Mouse (Mus musculus) small intestine, adult 2 months (tissue): ENCODE data around the gene Elmo1. TPM values are rescaled to one million over a fixed set of nuclear protein-coding genes. Genes with fewer than 3 reads are reported as not detected.

Source experiments
- H3K27ac ChIP-seq: fragments of 200-500 bp; 2 replicates; pipeline ENCODE4 v1.5.1; 2012; ENCODE audit warnings: low read depth, low read length, control low read depth, inconsistent platforms; ENCODE audit not compliant: insufficient read depth
- H3K27me3 ChIP-seq: fragments of 200-500 bp; 2 replicates; pipeline ENCODE4 v1.6.1; 2012; ENCODE audit warnings: mild to moderate bottlenecking, moderate library complexity, low read length, inconsistent platforms; ENCODE audit not compliant: control insufficient read depth, insufficient read depth
- H3K36me3 ChIP-seq: fragments of 200-500 bp; 2 replicates; pipeline ENCODE4 v1.6.1; 2012; ENCODE audit warnings: mild to moderate bottlenecking, low read length, control low read depth, inconsistent platforms; ENCODE audit not compliant: control insufficient read depth, insufficient read depth
- H3K4me1 ChIP-seq: fragments of 200-500 bp; 2 replicates; pipeline ENCODE4 v1.6.1; 2012; ENCODE audit warnings: low read length, inconsistent platforms, mixed read lengths; ENCODE audit not compliant: control insufficient read depth, insufficient read depth, insufficient read length
- H3K4me3 ChIP-seq: fragments of 200-500 bp; 2 replicates; pipeline ENCODE4 v1.5.1; 2012; ENCODE audit warnings: low read depth, mild to moderate bottlenecking, control low read depth, inconsistent platforms, low read length, moderate library complexity
- CTCF ChIP-seq: fragments of 200-500 bp; IDR thresholded peaks from 2 replicates; pipeline ENCODE4 v1.5.1; 2012; ENCODE audit warnings: low read depth, mild to moderate bottlenecking, control low read depth, inconsistent platforms, low read length, moderate library complexity, mixed read lengths; ENCODE audit not compliant: insufficient replicate concordance, insufficient read length; ENCODE audit errors: extremely low read depth
- POLR2A ChIP-seq: fragments of 200-500 bp; IDR thresholded peaks from 2 replicates; pipeline ENCODE4 v1.6.1; 2012; ENCODE audit warnings: low read depth, mild to moderate bottlenecking, control low read depth, inconsistent platforms, low read length, moderate library complexity
- WGBS: fragments of 180-500 bp; shearing (Covaris S2); methylation state at CpG from one replicate; pipeline ENCODE4 v1.1.7; 2018; 5-methylcytosine and 5-hydroxymethylcytosine counted together
- polyA plus RNA-seq: library from polyadenylated mRNA; depleted of rRNA; stranded (reverse); fragments of >200 nt; gene quantifications from 2 replicates; pipeline ENCODE4 v1.2.3, GENCODE M21; 2012

The Elmo1 gene
- polyA plus RNA-seq, 1 experiment: 23.8 TPM

DNA sequence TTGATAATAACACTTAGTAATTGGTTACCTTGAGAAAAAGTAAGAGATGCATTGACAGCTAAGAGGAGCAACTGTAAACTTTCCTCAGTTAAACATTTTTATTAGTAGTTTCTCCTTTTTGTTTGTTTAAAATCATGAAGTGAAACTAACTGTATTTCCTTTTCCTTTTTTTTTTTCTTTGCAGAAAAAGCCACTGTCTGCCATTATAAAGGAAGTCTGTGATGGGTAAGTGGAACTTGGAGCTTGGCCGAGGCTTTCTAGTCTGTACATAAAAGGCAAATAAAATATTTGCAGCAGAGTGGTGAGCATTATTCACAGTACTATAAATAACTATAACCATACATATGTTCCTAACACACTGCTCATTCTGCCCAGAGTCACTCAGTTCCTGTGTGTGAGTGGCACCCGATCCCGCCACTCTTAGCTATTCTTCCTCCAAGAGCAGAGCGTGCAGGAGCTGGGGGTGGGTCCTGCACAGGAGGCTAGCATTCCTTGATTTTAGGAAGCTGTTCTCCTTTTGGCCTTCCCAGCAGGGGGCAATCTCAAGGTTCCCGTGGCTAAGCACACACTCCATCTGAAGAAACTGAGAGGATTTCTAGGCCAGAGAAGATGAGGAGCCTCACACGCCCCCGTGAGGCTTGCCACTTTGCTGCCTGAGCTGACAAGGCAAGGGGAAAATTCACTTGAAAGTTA is 117.7 kb downstream of the Elmo1 start:
- Histone ChIP-seq H3K36me3 (peaks cover 4% of the 10 kb centered on the region), H3K4me1 (0 out of 2 replicates have a peak, but pooled peaks cover 1% of the 10 kb centered on the region), H3K27me3 (no peaks in the 10 kb centered on the region), H3K27ac (peak overlapping the region; percentile 13; the same call in 1 of the 2 replicates), H3K4me3 (no peak overlapping the region)
- 66% methylated on average over 7 of the region's 7 CpGs for WGBS
- peak; percentile 23; the same call in 1 of the 2 replicates for TF ChIP-seq CTCF
- no peak for TF ChIP-seq POLR2A

DNA sequence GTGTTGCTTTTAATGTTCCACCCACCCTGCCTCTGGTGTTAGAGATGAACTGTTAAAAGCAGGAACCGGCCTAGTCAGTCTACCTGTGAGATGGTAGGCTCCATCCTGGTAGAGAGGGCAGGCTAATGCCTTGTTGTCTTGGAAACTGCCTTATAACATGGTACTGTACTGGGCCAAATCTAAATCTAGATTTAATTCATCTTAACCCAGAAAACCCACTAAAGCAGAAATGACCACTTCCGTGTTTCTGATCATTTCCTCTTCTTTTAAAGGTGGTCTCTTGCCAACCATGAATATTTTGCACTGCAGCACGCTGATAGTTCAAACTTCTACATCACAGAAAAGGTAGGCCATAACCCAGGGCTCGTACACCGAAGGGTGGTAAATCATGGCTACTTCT is 118.5 kb downstream of the Elmo1 start:
- Histone ChIP-seq H3K27ac (no peak overlapping the region), H3K27me3 (no peaks in the 10 kb centered on the region), H3K4me3 (no peak overlapping the region), H3K4me1 (peaks cover 1% of the 10 kb centered on the region; the same call in 1 of the 2 replicates), H3K36me3 (peaks cover 4% of the 10 kb centered on the region)
- TF ChIP-seq POLR2A: no peak
- TF ChIP-seq CTCF: no peak
- WGBS: 92% methylated on average over 5 of the region's 5 CpGs

DNA sequence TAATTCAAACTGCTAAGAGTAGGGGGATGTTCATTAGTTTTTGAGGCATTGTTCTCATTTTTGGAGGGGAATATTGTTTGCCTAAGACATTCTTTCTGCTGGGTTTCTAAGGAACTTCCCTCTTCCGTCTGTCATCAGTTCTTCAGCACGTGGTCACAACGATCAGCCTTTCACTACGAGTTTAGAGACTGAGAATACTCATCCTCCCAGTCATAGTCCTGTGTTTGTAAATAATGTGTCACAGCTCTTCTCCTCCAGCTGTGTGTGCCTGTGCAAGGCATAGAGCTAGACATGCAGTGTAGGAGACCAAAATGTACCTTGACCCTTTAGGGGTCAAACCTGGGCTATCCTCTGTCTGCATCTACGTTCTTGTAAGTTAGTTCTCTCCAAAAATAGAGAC is 121.4 kb downstream of the Elmo1 start:
- Histone ChIP-seq H3K36me3 (peaks cover 4% of the 10 kb centered on the region), H3K27ac (no peak overlapping the region), H3K4me1 (peaks cover 1% of the 10 kb centered on the region; the same call in 1 of the 2 replicates), H3K4me3 (no peak overlapping the region), H3K27me3 (no peaks in the 10 kb centered on the region)
- TF ChIP-seq POLR2A: no peak
- TF ChIP-seq CTCF: no peak
- WGBS: 69% methylated on average over 5 of the region's 5 CpGs

DNA sequence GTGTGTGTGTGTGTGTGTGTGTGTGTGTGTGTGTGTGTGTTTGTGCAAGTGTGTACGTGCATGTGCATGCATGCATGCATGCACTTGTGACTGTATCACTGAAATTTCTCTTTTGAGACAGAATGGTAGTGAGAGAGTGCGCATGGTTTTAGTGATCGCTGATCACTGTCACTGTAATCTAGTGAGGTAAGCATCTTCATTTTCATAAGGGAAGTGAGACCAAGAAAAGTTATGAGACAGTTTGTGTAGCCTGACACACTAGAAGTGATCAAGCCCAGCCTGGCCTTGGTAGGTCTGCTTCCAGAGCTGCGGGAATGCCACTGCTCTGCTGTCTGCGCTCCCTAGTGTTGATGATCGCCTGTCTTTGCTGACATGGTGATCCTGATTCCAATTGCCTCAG is 122.3 kb downstream of the Elmo1 start:
- Histone ChIP-seq H3K36me3 (peaks cover 4% of the 10 kb centered on the region), H3K27ac (no peak overlapping the region), H3K4me3 (no peak overlapping the region), H3K27me3 (no peaks in the 10 kb centered on the region), H3K4me1 (peaks cover 1% of the 10 kb centered on the region; the same call in 1 of the 2 replicates)
- 94% methylated on average over 6 of the region's 6 CpGs for WGBS
- TF ChIP-seq POLR2A (no peak), CTCF (no peak)

DNA sequence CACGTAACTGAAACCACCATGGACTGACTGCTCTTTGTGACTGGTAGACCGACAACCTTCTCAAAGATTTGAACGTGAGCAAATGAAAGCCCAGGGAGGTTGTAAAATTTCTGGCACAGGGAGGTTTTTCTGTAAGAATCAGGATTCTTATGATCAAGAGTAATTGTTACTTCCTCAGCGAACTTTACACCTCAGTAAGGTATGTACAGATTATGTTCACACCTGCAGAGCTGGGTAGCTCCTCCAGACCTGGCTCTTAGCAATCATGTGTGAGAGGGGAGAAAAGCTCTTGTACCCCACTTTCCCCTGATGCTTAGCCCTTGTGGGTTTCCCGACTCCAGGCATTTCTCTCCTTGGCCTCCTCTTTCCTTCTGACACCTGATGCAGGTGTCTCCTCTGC is 123.5 kb downstream of the Elmo1 start:
- Histone ChIP-seq H3K4me3 (no peak overlapping the region), H3K27ac (no peak overlapping the region), H3K36me3 (peaks cover 2% of the 10 kb centered on the region), H3K27me3 (no peaks in the 10 kb centered on the region), H3K4me1 (no peaks in the 10 kb centered on the region; the same call in 1 of the 2 replicates)
- TF ChIP-seq CTCF (no peak), POLR2A (no peak)
- 42% methylated on average over 5 of the region's 5 CpGs for WGBS

DNA sequence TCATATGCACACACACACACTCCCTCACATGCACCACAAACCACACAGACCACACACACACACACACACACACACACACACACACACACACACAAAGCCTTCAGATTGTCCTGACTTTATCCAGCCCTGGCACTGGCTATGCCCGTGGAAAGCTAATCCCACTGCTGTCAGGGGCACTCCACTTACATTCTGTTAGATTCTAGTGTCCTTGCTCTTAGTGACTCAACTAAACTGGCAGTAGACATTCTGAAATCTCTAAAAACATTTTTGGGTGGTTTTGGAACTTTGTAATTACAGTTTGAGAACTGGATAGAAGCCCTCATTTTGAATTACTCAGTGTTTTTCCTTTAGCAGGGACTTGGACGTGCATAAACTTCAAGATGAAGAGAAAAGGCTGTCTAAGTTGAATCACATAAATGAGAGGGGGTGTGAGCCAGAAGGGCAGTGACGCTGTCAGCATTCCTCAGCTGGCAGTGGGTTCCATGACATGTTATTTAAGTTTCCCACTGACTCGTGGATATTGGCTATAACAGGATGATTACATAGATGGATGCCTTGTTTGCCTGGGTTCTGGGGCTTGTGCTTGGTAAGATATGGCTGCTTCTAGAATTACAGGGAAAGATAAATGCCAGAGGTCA is 127.2 kb downstream of the Elmo1 start:
- Histone ChIP-seq H3K4me1 (no peaks in the 10 kb centered on the region; the same call in 1 of the 2 replicates), H3K27ac (no peak overlapping the region), H3K4me3 (no peak overlapping the region), H3K27me3 (no peaks in the 10 kb centered on the region), H3K36me3 (no peaks in the 10 kb centered on the region; the same call in 1 of the 2 replicates)
- TF ChIP-seq CTCF: no peak
- no peak for TF ChIP-seq POLR2A
- 69% methylated on average over 4 of the region's 4 CpGs for WGBS

DNA sequence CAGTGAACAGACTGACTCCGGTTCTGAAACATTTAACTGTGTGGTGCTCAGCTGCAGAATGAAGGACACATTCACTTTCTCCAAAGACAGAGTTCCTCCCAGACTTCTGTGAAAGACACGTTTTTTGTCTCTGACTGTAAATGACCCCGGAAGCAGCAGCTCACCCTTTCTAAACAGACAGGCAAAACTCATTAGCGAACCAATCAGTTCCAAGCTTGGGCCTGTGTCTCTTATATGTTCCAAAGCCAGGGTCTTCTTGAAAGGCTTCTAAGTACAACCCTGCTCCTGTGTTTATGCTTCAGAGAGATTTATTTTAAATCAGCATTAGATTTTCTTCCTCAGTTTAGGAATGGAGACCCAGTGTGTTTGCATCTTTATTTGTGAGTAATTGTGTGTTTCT is 127.7 kb downstream of the Elmo1 start:
- H3K27ac ChIP-seq: no peak overlapping the region; the same call in 1 of the 2 replicates
- TF ChIP-seq CTCF: no peak
- no peak for TF ChIP-seq POLR2A
- WGBS: 74% methylated on average over 4 of the region's 4 CpGs
- H3K27me3 ChIP-seq: no peaks in the 10 kb centered on the region
- no peak overlapping the region for H3K4me3 ChIP-seq
- no peaks in the 10 kb centered on the region; the same call in 1 of the 2 replicates for H3K4me1 ChIP-seq
- no peaks in the 10 kb centered on the region; the same call in 1 of the 2 replicates for H3K36me3 ChIP-seq
